Mouse (Mus musculus): ENCODE results near the gene Gm49345.

Gm49345 gene

GRCm38 (mm10) chr13:67637294-67638007, at the start of gene Gm49345, which contains the start of gene Zfp729a:
Gm49345 (minus strand) TSS chr13:67637769.
Zfp729a (minus strand) TSS chr13:67637791.
- DNase-seq (ENCODE audit: low read depth, low spot score), result peak; percentile 84

GRCm38 (mm10) chr13:67686971-67687370, 49.4 kb upstream of the Gm49345 start, which contains the start of gene Zfp738:
Zfp738 (minus strand) TSS chr13:67687071.
- no peak for DNase-seq (ENCODE audit: low read depth, low spot score)

DNA sequence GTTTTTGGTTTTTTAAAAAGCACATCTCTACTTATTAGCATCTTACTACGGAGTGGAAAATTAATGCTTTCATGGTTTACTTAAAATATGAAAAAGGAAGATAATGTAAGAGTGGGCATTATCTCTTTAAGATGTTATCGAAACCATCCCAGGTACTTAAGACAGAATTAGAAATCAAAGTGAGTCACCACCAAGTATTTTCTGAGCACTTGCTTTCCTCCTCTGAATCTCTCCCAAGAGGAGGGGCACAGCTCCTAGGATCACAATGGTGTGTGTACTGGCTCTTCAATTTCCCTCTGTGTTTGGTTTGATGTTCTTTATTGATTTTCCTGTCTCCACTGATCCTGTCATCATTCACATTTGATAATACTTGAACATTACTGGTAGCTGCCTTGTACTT, 46.3 kb upstream of the Gm49345 start:
- peak; percentile 30 for DNase-seq (ENCODE audit: low read depth, low spot score)

DNA sequence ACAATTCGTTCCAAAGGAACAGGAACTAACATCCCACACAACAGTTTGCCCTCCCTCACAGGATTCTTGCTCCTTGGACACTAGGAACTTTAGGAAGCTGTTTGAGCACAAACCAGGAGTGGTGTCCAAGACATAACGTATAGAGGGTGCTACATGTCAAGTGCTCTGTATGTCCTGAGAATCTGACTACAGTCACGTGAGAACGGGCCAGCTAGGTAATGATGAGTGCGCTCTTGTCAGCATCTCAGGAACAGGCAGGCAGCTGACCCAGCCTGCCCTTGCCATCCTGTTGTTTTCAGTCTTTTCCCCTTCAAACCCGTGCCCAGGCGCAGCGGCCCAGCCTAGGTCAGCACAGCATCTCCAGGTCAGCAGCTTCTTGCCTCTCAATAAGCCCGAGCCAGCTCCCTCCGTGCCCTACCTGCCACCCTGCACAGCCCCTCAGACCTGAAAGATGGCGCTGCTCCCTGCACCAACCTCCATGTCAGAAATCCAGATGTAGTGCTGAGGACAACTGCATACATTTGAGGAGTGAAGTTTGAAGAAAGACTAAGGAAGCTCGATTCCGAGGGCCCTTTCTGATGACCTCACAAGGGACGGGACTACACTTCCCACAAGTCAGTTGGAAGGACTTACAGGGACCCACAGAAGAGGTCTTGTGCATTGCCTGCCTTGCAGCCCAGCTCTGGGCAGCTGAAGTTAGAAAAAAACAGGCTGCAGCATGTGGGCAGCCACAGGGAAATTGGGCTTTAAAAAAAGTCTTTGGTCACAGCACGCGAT, 45.6 kb upstream of the Gm49345 start:
- peak; percentile 75 for DNase-seq (ENCODE audit: low read depth, low spot score)

DNA sequence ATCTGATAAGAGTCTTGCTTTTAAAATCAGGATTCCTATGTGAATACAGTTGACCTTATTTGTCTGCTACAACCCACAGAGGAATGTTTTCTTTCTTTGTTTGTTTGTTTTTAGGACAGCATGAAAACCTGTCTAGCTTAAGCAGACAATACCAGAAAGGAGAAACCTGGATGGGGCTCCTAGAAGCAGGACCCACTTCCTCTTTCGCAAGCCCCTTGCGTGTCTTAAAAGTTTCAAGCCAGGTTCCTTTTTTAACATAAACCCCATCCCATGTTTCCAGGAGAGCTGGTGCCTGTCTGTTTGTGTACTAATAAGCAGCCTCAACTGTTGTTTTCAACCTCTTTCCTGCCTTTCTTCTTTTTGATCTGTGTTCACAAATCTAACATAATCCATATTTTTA, 37.3 kb upstream of the Gm49345 start:
- no peak for DNase-seq (ENCODE audit: low read depth, low spot score)

DNA sequence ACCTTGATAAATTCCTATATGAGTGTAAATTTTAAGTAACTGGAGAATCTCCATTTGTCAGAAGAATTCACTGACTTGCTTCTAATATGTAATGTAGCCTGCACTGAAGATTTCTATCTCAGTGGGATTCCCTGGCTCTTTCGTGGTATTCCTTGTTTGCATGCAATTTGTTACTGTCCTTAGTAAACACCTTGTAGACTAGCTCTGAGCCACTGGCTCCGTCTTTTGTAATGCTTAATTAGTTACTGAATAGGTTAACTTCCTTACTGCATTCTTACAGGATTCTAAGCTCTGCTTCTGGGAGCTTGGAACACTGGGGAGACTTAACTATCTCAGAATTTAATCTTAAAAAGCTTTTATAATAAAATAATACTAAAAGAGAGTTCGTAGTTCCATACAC, 14.9 kb upstream of the Gm49345 start:
- no peak for DNase-seq (ENCODE audit: low read depth, low spot score)

DNA sequence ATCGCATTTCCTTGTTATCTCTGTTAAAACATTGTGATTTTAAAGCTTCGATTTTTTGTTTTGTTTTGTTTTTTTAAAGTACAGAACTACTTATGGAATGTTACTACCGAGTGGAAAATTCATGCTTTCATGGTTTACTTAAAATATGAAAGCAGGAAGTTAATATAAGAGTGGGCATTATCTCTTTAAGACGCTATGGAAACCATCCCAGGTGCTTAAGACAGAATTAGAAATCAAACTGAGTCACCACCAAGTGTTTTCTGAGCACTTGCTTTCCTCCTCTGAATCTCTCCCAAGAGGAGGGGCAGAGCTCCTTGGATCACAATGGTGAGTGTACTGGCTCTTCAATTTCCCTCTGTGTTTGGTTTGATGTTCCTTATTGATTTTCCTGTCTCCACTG, 27.5 kb downstream of the Gm49345 start:
- no peak for DNase-seq (ENCODE audit: low read depth, low spot score)

GRCm38 (mm10) chr13:67609066-67609876, 28.3 kb downstream of the Gm49345 start, which contains the start of gene Zfp729b:
Zfp729b (minus strand) TSS chr13:67609707.
- peak; percentile 89 for DNase-seq (ENCODE audit: low read depth, low spot score)

- DNase-seq (ENCODE audit: low read depth, low spot score), result no peak
These were observed 64.9 kb downstream of the Gm49345 start for GRCm38 (mm10) chr13:67572591-67573189.

DNA sequence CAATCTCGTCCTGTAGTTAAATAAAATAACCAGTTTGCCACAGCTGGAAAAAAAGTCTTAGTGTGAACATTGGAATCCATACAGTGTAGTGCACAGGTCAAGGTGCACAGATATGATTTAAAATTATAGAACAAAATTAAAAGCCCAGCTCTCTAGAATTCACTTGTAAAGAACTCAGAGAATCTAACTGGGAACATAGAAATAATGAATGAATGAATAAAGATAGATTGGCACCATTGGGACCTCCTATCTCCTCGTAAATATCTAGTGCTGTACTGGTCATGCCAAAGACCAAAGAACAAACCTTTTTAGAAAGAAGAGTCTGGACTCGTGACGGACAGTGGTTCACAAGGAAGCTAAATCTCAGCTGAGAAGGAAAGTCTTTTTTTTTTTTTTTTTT, 83.8 kb downstream of the Gm49345 start, which contains the start of gene Zfp748:
TSS of gene Zfp748 (minus strand) at position 101 of the 400 bp plus-strand sequence.
- DNase-seq (ENCODE audit: low read depth, low spot score), result no peak

DNA sequence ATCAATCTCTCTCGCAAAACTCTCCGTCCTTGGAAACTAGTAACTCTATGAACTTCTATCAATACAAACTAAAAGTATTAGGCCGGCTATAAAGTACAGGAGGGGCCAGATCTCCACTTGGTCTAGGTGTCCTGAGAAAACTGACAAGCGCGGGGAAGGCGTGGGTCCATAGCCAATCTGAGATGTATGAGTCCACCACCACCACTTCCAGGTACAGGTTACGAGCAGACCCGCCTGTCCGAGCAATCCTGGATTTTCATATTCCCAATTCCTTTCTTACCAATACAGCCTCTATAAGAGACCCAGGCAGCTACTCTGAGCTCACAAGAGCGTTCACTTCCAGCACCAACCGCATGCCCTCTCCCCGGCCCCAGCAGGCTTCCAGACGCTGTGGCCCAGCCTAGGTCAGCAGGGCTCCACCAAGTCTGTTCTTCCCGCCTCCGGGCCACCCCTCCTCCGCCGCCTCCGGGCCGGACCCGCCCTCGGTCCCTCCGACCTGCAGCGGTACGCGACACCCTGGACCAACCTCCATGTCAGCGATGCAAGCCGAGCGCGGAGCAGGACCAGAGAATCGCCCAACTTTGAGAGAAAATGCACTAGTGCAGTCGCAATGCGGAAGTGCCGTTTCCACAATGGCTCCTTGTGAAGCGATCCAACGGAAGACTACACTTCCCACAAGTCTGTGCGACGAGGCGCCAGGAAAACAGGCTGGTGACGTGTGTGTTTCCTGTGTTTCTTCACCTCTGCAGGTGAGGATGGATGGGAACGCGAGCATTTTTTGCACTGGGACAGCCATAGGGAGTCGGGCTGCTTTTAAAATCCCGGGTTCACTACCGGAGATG, 84.8 kb downstream of the Gm49345 start:
- peak; percentile 80 for DNase-seq (ENCODE audit: low read depth, low spot score)

- no peak for DNase-seq (ENCODE audit: low read depth, low spot score)
These were observed 91.6 kb downstream of the Gm49345 start for GRCm38 (mm10) chr13:67545941-67546340.

All from retina, adult 2 months (tissue).